Mouse (Mus musculus) heart, postnatal 36 days (tissue): ENCODE results near the gene Ankrd60. TPM values are rescaled to one million over a fixed set of nuclear protein-coding genes. Genes with fewer than 3 reads are reported as not detected.

Source experiments
- DNase-seq, 2 experiments: peaks; one replicate each; pipeline ENCODE4 v3.0.0; 2021 to 2022
- intact Hi-C: fragments of 180-260 bp; cut with DNase I; formaldehyde crosslinking; loops from one replicate; pipeline ENCODE4 v1.15.1; 2025
- total RNA-seq, 2 experiments: library from RNA; stranded (reverse); gene quantifications; 2 replicates each; pipeline ENCODE4 v1.2.3; 2021

Gene Ankrd60
- total RNA-seq, 2 experiments from 2014 or later: not detected

DNA sequence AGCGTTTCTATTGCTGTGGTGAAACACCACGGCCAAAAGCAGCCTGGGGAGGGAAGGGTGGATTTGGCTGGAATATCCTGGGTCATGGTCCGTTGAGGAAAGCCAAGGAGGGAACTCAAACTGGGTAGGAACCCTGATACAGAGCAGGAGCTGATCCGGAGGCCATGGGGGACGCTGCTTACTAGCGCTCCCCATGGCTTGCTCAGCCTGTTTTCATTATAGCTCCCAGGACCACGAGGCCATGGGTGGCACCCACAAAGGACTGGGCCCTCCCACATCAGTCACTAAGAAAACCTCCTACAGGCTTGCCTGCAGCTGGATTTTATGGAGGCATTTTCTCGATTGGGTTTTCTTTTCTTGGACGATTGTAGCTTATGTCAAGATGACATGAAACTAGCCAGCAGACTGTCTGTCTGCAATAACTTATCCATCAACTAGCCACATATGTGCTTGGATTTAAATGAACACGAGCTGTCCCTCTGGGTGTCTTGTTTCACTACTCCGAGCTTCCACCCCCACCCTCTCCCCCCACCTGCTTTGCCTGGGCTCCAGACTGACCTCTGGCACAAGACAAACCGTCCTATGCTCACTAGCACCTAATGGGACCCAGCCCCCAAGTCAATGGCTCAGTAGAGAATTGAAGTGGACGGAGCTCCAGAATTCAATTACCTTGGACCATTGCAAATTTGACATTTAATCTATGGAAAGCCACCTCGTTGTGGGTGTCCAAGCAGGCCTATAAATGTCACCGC lies 45.3 kb downstream of the Ankrd60 start:
- DNase-seq: no peak
- intact Hi-C loops: no loop called here

DNA sequence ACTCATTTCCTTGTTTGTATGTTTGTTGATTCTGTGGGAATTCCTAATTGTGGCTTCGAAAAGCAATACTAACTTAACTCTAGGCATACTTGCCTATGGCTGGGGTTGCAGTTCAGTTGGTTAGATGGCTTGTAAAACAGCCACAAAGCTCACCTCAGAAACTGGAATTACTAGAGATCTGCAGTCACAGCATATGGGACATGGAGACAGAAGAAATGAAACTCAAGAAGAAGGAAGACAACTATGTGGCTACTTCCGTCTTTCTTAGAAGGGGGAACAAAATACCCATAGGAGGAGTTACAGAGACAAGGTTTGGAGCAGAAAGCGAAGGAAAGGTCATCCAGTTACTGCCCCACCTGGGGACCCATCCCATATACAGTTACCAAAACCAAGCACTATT lies 49.7 kb downstream of the Ankrd60 start:
- DNase-seq: no peak
- intact Hi-C loops: no loop called here

DNA sequence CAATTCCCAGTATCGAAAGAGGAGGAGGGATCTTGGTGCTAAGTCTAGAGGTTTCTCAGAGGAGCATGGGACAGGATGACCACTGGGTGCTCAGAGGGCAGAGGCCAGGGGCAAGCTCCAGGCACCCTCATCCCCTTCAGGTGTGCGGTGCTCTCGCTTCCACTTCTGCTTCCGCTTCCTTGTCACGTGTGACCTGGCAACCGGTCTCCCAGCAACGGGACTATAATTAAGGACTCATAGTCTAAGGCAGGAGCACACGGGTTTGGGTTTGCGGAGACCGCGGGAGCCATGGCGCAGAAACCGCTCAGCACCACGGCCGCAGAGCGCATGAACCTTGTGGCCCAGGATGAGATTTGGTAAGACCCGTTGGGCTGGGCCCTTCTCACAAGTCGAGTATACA lies 55.8 kb downstream of the Ankrd60 start, which contains the start of gene 1700021F07Rik:
1700021F07Rik (plus strand) TSS at position 211 of the 400 bp plus-strand sequence.
- DNase-seq: no peak
- intact Hi-C loops: no loop called here

Other genes with a start within 250 kb of the Ankrd60 start
- not detected for gene 1700021F07Rik, start 55.8 kb downstream of the Ankrd60 start, total RNA-seq
- 10 to 100 TPM; 32.7 to 34.4 TPM for gene Rab22a, start 81.4 kb upstream of the Ankrd60 start, total RNA-seq
- not detected for gene 1700010B08Rik, start 141.1 kb upstream of the Ankrd60 start, total RNA-seq
- gene Vapb, start 159.1 kb upstream of the Ankrd60 start, total RNA-seq: 100 to 1,000 TPM; 122 to 127 TPM